Mouse (Mus musculus): ENCODE measurements around the gene Gm20521. TPM values are rescaled to one million over a fixed set of nuclear protein-coding genes. Genes with fewer than 3 reads are reported as not detected.
"Not testable (repeated sequence)": the region's sequence is repeated elsewhere in the genome, so short reads cannot be mapped to it uniquely, and the experiment has no call there.

Gm20521 gene
- polyA plus RNA-seq, 1 experiment: not detected

GRCm38 (mm10) chr14:54942479-54942878 is 59.2 kb downstream of the Gm20521 start:
- Histone ChIP-seq H3K4me1 (ENCODE audit: control insufficient read depth, insufficient read depth, low read length) (no peaks in the 10 kb centered on the region), H3K27ac (ENCODE audit: insufficient read depth, low read depth, low read length) (no peak overlapping the region), H3K4me3 (ENCODE audit: insufficient read depth, low read length) (no peak overlapping the region)
- TF ChIP-seq CTCF (IDR thresholded peaks at IDR 0.05; ENCODE audit: low read depth, low read length): no peak
- no peak for TF ChIP-seq POLR2A (IDR thresholded peaks at IDR 0.05; ENCODE audit: borderline replicate concordance, low read depth, low read length)

- H3K4me3 ChIP-seq (ENCODE audit: insufficient read depth, low read length): no peak overlapping the region
- H3K4me1 ChIP-seq (ENCODE audit: control insufficient read depth, insufficient read depth, low read length): no peaks in the 10 kb centered on the region
- no peak overlapping the region for H3K27ac ChIP-seq (ENCODE audit: insufficient read depth, low read depth, low read length)
- no peak for TF ChIP-seq POLR2A (IDR thresholded peaks at IDR 0.05; ENCODE audit: borderline replicate concordance, low read depth, low read length)
- TF ChIP-seq CTCF (IDR thresholded peaks at IDR 0.05; ENCODE audit: low read depth, low read length): no peak
Observed at GRCm38 (mm10) chr14:54943971-54944370, 60.7 kb downstream of the Gm20521 start.

GRCm38 (mm10) chr14:54944939-54945338 is 61.7 kb downstream of the Gm20521 start:
- Histone ChIP-seq H3K4me1 (ENCODE audit: control insufficient read depth, insufficient read depth, low read length) (no peaks in the 10 kb centered on the region), H3K4me3 (ENCODE audit: insufficient read depth, low read length) (no peak overlapping the region), H3K27ac (ENCODE audit: insufficient read depth, low read depth, low read length) (no peak overlapping the region)
- no peak for TF ChIP-seq CTCF (IDR thresholded peaks at IDR 0.05; ENCODE audit: low read depth, low read length)
- no peak for TF ChIP-seq POLR2A (IDR thresholded peaks at IDR 0.05; ENCODE audit: borderline replicate concordance, low read depth, low read length)

GRCm38 (mm10) chr14:54945975-54946704 is 62.9 kb downstream of the Gm20521 start:
- H3K27ac ChIP-seq (ENCODE audit: insufficient read depth, low read depth, low read length): no peak overlapping the region
- TF ChIP-seq POLR2A (IDR thresholded peaks at IDR 0.05; ENCODE audit: borderline replicate concordance, low read depth, low read length) (no peak), CTCF (IDR thresholded peaks at IDR 0.05; ENCODE audit: low read depth, low read length) (no peak)
- H3K4me1 ChIP-seq (ENCODE audit: control insufficient read depth, insufficient read depth, low read length): no peaks in the 10 kb centered on the region
- no peak overlapping the region for H3K4me3 ChIP-seq (ENCODE audit: insufficient read depth, low read length)

DNA sequence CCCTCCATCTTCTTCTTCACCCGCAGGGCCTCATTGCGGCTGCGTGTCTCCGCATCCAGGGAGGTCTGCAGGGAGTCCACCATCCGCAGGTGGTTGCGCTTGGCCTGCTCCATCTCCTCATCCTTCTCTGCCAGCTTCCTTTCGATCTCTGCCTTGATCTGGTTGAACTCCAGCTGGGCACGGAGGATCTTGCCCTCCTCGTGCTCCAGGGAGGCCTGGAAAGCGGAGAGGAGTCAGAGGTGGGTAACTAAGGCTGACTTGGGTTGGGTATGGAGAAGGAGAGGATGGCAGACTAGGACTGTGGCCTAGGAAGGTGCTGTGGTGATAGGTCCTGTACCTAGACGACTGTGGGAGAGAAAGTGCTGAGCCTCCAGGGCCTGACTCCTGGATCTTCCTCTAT is 63.8 kb downstream of the Gm20521 start:
- H3K4me1 ChIP-seq (ENCODE audit: control insufficient read depth, insufficient read depth, low read length); H3K4me3 ChIP-seq (ENCODE audit: insufficient read depth, low read length); H3K27ac ChIP-seq (ENCODE audit: insufficient read depth, low read depth, low read length): not testable (repeated sequence)

Other genes with a start within 250 kb of the Gm20521 start
- gene Gm17606, start 242.5 kb upstream of the Gm20521 start, polyA plus RNA-seq (2012; ENCODE audit: insufficient read depth, insufficient read length, missing spikeins): not detected in 2 replicates
- gene Cdh24, start 242.1 kb upstream of the Gm20521 start, polyA plus RNA-seq (2012; ENCODE audit: insufficient read depth, insufficient read length, missing spikeins): 0.48 and 0.71 TPM in 2 replicates
- gene 1700123O20Rik, start 197.2 kb upstream of the Gm20521 start, polyA plus RNA-seq (2012; ENCODE audit: insufficient read depth, insufficient read length, missing spikeins): 30.2 and 32.8 TPM in 2 replicates
- gene Acin1, start 196.5 kb upstream of the Gm20521 start, polyA plus RNA-seq (2012; ENCODE audit: insufficient read depth, insufficient read length, missing spikeins): 226 and 268 TPM in 2 replicates
- not detected in 2 replicates for gene Gm29776, start 184.6 kb upstream of the Gm20521 start, polyA plus RNA-seq (2012; ENCODE audit: insufficient read depth, insufficient read length, missing spikeins)
- gene Cebpe, start 171.3 kb upstream of the Gm20521 start, polyA plus RNA-seq (2012; ENCODE audit: insufficient read depth, insufficient read length, missing spikeins): 0.87 and 0.90 TPM in 2 replicates
- 35.7 and 42.6 TPM in 2 replicates for gene Slc7a8, start 101.5 kb upstream of the Gm20521 start, polyA plus RNA-seq (2012; ENCODE audit: insufficient read depth, insufficient read length, missing spikeins)
- gene Rnf212b, start 69.3 kb upstream of the Gm20521 start, polyA plus RNA-seq (2012; ENCODE audit: insufficient read depth, insufficient read length, missing spikeins): not detected in 2 replicates
- gene Homez, start 12.5 kb upstream of the Gm20521 start, polyA plus RNA-seq (2012; ENCODE audit: insufficient read depth, insufficient read length, missing spikeins): 5.2 and 6.5 TPM in 2 replicates
- gene Ppp1r3e, start 5.9 kb upstream of the Gm20521 start, polyA plus RNA-seq (2012; ENCODE audit: insufficient read depth, insufficient read length, missing spikeins): 11.3 and 13.9 TPM in 2 replicates
- gene Bcl2l2, start 64 bp upstream of the Gm20521 start, polyA plus RNA-seq (2012; ENCODE audit: insufficient read depth, insufficient read length, missing spikeins): 25.9 and 29.2 TPM in 2 replicates
- 144 and 176 TPM in 2 replicates for gene Pabpn1, start 9.1 kb downstream of the Gm20521 start, polyA plus RNA-seq (2012; ENCODE audit: insufficient read depth, insufficient read length, missing spikeins)
- 0.32 and 1.8 TPM in 2 replicates for gene Slc22a17, start 29.7 kb downstream of the Gm20521 start, polyA plus RNA-seq (2012; ENCODE audit: insufficient read depth, insufficient read length, missing spikeins)
- gene Efs, start 42.7 kb downstream of the Gm20521 start, polyA plus RNA-seq (2012; ENCODE audit: insufficient read depth, insufficient read length, missing spikeins): not detected in 2 replicates
- gene Il25, start 49.3 kb downstream of the Gm20521 start, polyA plus RNA-seq (2012; ENCODE audit: insufficient read depth, insufficient read length, missing spikeins): not detected in 2 replicates
- gene Cmtm5, start 52.8 kb downstream of the Gm20521 start, polyA plus RNA-seq (2012; ENCODE audit: insufficient read depth, insufficient read length, missing spikeins): not detected in 2 replicates
- gene Myh6, start 83.5 kb downstream of the Gm20521 start, polyA plus RNA-seq (2012; ENCODE audit: insufficient read depth, insufficient read length, missing spikeins): not detected in 2 replicates
- not detected in 2 replicates for gene Gm17428, start 93.5 kb downstream of the Gm20521 start, polyA plus RNA-seq (2012; ENCODE audit: insufficient read depth, insufficient read length, missing spikeins)
- not detected in 2 replicates for gene Myh7, start 111.2 kb downstream of the Gm20521 start, polyA plus RNA-seq (2012; ENCODE audit: insufficient read depth, insufficient read length, missing spikeins)
- gene Ngdn, start 132.0 kb downstream of the Gm20521 start, polyA plus RNA-seq (2012; ENCODE audit: insufficient read depth, insufficient read length, missing spikeins): 38.3 and 44.2 TPM in 2 replicates
- 7.1 and 7.6 TPM in 2 replicates for gene Zfhx2, start 208.9 kb downstream of the Gm20521 start, polyA plus RNA-seq (2012; ENCODE audit: insufficient read depth, insufficient read length, missing spikeins)
- gene Thtpa, start 211.3 kb downstream of the Gm20521 start, polyA plus RNA-seq (2012; ENCODE audit: insufficient read depth, insufficient read length, missing spikeins): 10.6 and 12.3 TPM in 2 replicates
- gene Ap1g2, start 223.2 kb downstream of the Gm20521 start, polyA plus RNA-seq (2012; ENCODE audit: insufficient read depth, insufficient read length, missing spikeins): 43.0 and 51.9 TPM in 2 replicates
- gene Jph4, start 233.5 kb downstream of the Gm20521 start, polyA plus RNA-seq (2012; ENCODE audit: insufficient read depth, insufficient read length, missing spikeins): not detected in 2 replicates